Mouse (Mus musculus): ENCODE results near the gene Slc16a2.
"Not testable (repeated sequence)": the region's sequence is repeated elsewhere in the genome, so short reads cannot be mapped to it uniquely, and the experiment has no call there.

Slc16a2 gene

GRCm38 (mm10) chrX:103734041-103734625 is 87.7 kb downstream of the Slc16a2 start:
- no peak for DNase-seq (ENCODE audit: low spot score in 2 of 2)

GRCm38 (mm10) chrX:103733091-103733490 is 88.7 kb downstream of the Slc16a2 start:
- no peak for DNase-seq (ENCODE audit: low spot score in 2 of 2)

- DNase-seq (ENCODE audit: low spot score in 2 of 2): peak in 1 of 2 experiments; percentile 28
Measured at GRCm38 (mm10) chrX:103732033-103732703, 89.6 kb downstream of the Slc16a2 start.

GRCm38 (mm10) chrX:103722437-103722836 is 99.3 kb downstream of the Slc16a2 start:
- DNase-seq (ENCODE audit: low spot score in 2 of 2): no peak

- DNase-seq (ENCODE audit: low spot score in 2 of 2): no peak
Measured at GRCm38 (mm10) chrX:103719618-103720185, 102.1 kb downstream of the Slc16a2 start.

GRCm38 (mm10) chrX:103712922-103713321 is 108.9 kb downstream of the Slc16a2 start:
- DNase-seq (ENCODE audit: low spot score in 2 of 2): no peak

- no peak for DNase-seq (ENCODE audit: low spot score in 2 of 2)
Measured at GRCm38 (mm10) chrX:103709671-103710070, 112.1 kb downstream of the Slc16a2 start.

GRCm38 (mm10) chrX:103708592-103708991 is 113.2 kb downstream of the Slc16a2 start:
- DNase-seq (ENCODE audit: low spot score in 2 of 2): no peak

GRCm38 (mm10) chrX:103704611-103705010 is 117.2 kb downstream of the Slc16a2 start:
- no peak for DNase-seq (ENCODE audit: low spot score in 2 of 2)

GRCm38 (mm10) chrX:103704024-103704423 is 117.8 kb downstream of the Slc16a2 start:
- no peak for DNase-seq (ENCODE audit: low spot score in 2 of 2)

GRCm38 (mm10) chrX:103697796-103698195 is 124.0 kb downstream of the Slc16a2 start:
- DNase-seq (ENCODE audit: low spot score in 2 of 2): no peak

- DNase-seq (ENCODE audit: low spot score in 2 of 2): no peak
Measured at GRCm38 (mm10) chrX:103696081-103696519, 125.7 kb downstream of the Slc16a2 start.

- peak; percentile 17 to 67 for DNase-seq (ENCODE audit: low spot score in 2 of 2)
Measured at GRCm38 (mm10) chrX:103695165-103695996, 126.4 kb downstream of the Slc16a2 start.

GRCm38 (mm10) chrX:103694787-103695164 is 127.0 kb downstream of the Slc16a2 start:
- DNase-seq (ENCODE audit: low spot score in 2 of 2): peak in 1 of 2 experiments; percentile 60

- peak in 1 of 2 experiments; percentile 55 for DNase-seq (ENCODE audit: low spot score in 2 of 2)
Measured at GRCm38 (mm10) chrX:103694381-103694780, 127.4 kb downstream of the Slc16a2 start.

- DNase-seq (ENCODE audit: low spot score in 2 of 2): no peak
Measured at GRCm38 (mm10) chrX:103692916-103693315, 128.9 kb downstream of the Slc16a2 start.

GRCm38 (mm10) chrX:103688551-103688950 is 133.2 kb downstream of the Slc16a2 start:
- no peak for DNase-seq (ENCODE audit: low spot score in 2 of 2)

- DNase-seq (ENCODE audit: low spot score in 2 of 2): no peak
Measured at GRCm38 (mm10) chrX:103674674-103675073, 147.1 kb downstream of the Slc16a2 start.

GRCm38 (mm10) chrX:103673761-103674160 is 148.0 kb downstream of the Slc16a2 start:
- no peak for DNase-seq (ENCODE audit: low spot score in 2 of 2)

GRCm38 (mm10) chrX:103670245-103670644 is 151.5 kb downstream of the Slc16a2 start:
- no peak for DNase-seq (ENCODE audit: low spot score in 2 of 2)

- not testable (repeated sequence) for DNase-seq (ENCODE audit: low spot score in 2 of 2)
Measured at GRCm38 (mm10) chrX:103664445-103664844, 157.3 kb downstream of the Slc16a2 start.

GRCm38 (mm10) chrX:103658985-103659384 is 162.8 kb downstream of the Slc16a2 start:
- no peak for DNase-seq (ENCODE audit: low spot score in 2 of 2)

Measured in spleen, postnatal 4 days (tissue).